Mouse (Mus musculus) forebrain, embryonic 11.5 days (tissue): ENCODE data around the gene Rnase13. TPM values are rescaled to one million over a fixed set of nuclear protein-coding genes. Genes with fewer than 3 reads are reported as not detected.
A peak's percentile ranks its signal among the peaks of the same experiment; 100 is the strongest.

Experiments
- ATAC-seq: fragments of 200-750 bp; cut with Nextera tagmentation; replicated peaks from 2 replicates; pipeline ENCODE4 v1.8.0; 2017; ENCODE audit warnings: moderate TSS enrichment; ENCODE audit not compliant: low FRiP score
- DNase-seq: peaks from one replicate; pipeline ENCODE4 v3.0.0-alpha.2; 2017; ENCODE audit warnings: low spot score
- H3K27ac ChIP-seq: fragments of 300-500 bp; sonication (generic); 2 replicates; pipeline ENCODE4 v1.5.1; 2014; ENCODE audit warnings: low read depth, low read length
- H3K27me3 ChIP-seq: fragments of 300-500 bp; sonication (generic); 2 replicates; pipeline ENCODE4 v1.6.1; 2014; ENCODE audit warnings: mild to moderate bottlenecking, low read length, mixed read lengths; ENCODE audit not compliant: control insufficient read depth, insufficient read depth
- H3K36me3 ChIP-seq: fragments of 300-500 bp; sonication (generic); 2 replicates; pipeline ENCODE4 v1.6.1; 2014; ENCODE audit warnings: mild to moderate bottlenecking, low read length, moderate library complexity, mixed read lengths; ENCODE audit not compliant: control insufficient read depth, insufficient read depth
- H3K4me1 ChIP-seq: fragments of 300-500 bp; sonication (generic); replicated peaks from 2 replicates; pipeline ENCODE4 v1.6.1; 2014; ENCODE audit warnings: low read length, mixed read lengths; ENCODE audit not compliant: control insufficient read depth, insufficient read depth
- H3K4me2 ChIP-seq: fragments of 300-500 bp; sonication (generic); 2 replicates; pipeline ENCODE4 v1.6.1; 2014; ENCODE audit warnings: low read depth, mild to moderate bottlenecking, low read length, moderate library complexity, mixed read lengths; ENCODE audit not compliant: severe bottlenecking
- H3K4me3 ChIP-seq: fragments of 300-500 bp; sonication (generic); 2 replicates; pipeline ENCODE4 v1.5.1; 2014; ENCODE audit warnings: low read depth, low read length
- H3K9ac ChIP-seq: fragments of 300-500 bp; sonication (generic); 2 replicates; pipeline ENCODE4 v1.6.1; 2014; ENCODE audit warnings: low read length
- H3K9me3 ChIP-seq: fragments of 300-500 bp; sonication (generic); 2 replicates; pipeline ENCODE4 v1.6.1; 2016; ENCODE audit warnings: low read length, mixed read lengths; ENCODE audit not compliant: control insufficient read depth
- WGBS: fragments of 180-500 bp; shearing (Covaris S2); extraction: QIAGEN DNeasy Blood & Tissue Kit; methylation state at CpG from one replicate; pipeline ENCODE4 v1.1.7; 2014; 5-methylcytosine and 5-hydroxymethylcytosine counted together
- polyA plus RNA-seq: library from polyadenylated mRNA; unstranded; fragments of >200 nt; fragmentation: Nextera tagmentation; extraction: Ambion mirVana; gene quantifications from 2 replicates; pipeline ENCODE4 v1.2.1, GENCODE M21; 2014

Gene Rnase13
- polyA plus RNA-seq, 1 experiment from 2014 or later = not detected

DNA sequence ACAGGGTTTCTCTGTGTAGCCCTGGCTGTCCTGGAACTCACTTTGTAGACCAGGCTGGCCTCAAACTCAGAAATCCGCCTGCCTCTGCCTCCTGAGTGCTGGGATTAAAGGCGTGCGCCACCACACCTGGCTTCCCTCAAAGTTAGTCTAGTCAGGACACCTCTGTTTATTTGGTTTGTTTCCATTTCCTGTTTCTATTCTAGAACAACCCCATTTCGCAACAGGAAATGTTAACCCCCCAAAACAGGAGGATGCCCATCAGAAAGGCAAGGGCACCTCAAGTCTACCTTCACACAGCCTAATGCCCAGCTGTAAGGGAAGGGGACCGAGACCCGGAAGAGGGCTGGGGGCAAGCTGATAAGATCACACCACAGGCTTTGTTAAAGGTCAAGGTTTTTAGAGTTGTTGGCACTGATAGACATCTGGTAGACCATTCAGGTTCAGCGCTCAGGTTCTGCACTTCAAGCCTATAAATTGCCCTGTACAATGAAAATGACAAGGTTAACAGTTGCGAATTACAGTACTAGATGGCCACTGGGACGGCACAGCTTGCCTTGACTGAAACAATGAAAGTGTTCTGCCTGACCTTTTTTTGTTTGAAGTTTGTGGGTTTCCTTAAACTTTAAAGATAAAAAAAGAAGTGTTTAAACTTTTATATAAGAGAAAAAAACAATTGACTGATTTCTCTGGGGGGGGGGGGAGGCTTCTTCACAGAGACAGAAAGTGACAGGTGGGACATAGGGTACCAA lies 30.2 kb downstream of the Rnase13 start, which contains the start of gene Slc39a2:
Gene Slc39a2, plus strand, starts transcription at position 699 of the 749 bp plus-strand sequence.
- Histone ChIP-seq H3K36me3 (peaks cover 9% of the 10 kb centered on the region), H3K4me3 (no peak within 1 kb of the TSS), H3K27ac (no peak within 1 kb of the TSS), H3K9ac (no peak within 1 kb of the TSS), H3K4me2 (no peak within 1 kb of the TSS), H3K4me1 (no peaks in the 10 kb centered on the region), H3K27me3 (no peaks in the 10 kb centered on the region), H3K9me3 (no peaks in the 10 kb centered on the region)
- no peak for ATAC-seq
- WGBS = 93% methylated on average over 9 of the region's 9 CpGs
- no peak for DNase-seq

DNA sequence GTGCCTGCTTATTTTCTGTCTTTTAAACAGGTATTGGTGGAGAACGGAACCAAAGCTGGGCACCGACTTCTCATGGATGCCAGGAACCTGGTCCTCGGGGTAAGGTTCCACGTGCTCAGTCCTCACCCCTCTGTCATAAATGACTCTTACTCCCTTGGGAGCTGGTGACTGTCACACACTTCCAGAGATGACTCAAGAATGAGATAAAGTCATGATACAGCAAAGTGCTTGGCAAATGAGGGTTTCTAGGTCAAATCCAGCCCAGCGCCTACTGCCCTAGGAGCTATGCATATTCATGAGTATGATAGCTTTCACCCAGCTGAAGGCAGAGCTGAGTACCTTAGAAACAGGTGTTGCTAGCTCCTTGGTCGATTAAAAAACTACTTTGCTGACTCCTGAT lies 32.7 kb downstream of the Rnase13 start:
- Histone ChIP-seq H3K27ac (no peak overlapping the region), H3K4me2 (no peak overlapping the region), H3K27me3 (no peaks in the 10 kb centered on the region), H3K4me3 (no peak overlapping the region), H3K9ac (no peak overlapping the region), H3K4me1 (peaks cover 3% of the 10 kb centered on the region; the same call in 1 of the 2 replicates), H3K9me3 (no peaks in the 10 kb centered on the region), H3K36me3 (peaks cover 9% of the 10 kb centered on the region)
- DNase-seq (no peak), ATAC-seq (no peak)
- 93% methylated on average over 6 of the region's 6 CpGs for WGBS

DNA sequence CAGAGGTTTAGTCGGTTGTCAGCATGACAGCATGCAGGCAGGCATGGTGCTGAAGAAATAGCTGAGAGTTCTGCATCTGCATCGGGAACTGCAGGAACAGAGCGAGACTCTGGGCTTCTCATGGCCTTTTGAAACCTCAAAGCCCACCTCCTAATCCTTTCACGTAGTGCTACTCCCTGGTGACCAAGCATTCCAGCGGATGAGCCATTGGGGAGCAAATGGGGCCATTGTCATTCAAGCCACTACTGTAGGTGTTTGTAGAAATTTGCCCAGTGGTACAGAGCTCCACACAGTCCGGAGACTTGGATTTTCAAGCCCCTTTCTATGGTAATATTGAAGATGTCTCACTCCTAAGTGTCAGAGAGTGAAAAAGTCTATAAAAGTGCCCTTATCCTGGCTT lies 36.5 kb downstream of the Rnase13 start:
- 47% methylated on average over 6 of the region's 6 CpGs for WGBS
- no peak for ATAC-seq
- H3K4me3 ChIP-seq = peak overlapping the region; percentile 65; the same call in 1 of the 2 replicates
- no peaks in the 10 kb centered on the region for H3K9me3 ChIP-seq
- peak overlapping the region; percentile 87; the same call in 1 of the 2 replicates for H3K4me2 ChIP-seq
- H3K9ac ChIP-seq = no peak overlapping the region
- H3K27me3 ChIP-seq = no peaks in the 10 kb centered on the region
- H3K4me1 ChIP-seq = peaks cover 3% of the 10 kb centered on the region; the same call in 1 of the 2 replicates
- H3K27ac ChIP-seq = no peak overlapping the region
- H3K36me3 ChIP-seq = peaks cover 3% of the 10 kb centered on the region; the same call in 1 of the 2 replicates
- no peak for DNase-seq

DNA sequence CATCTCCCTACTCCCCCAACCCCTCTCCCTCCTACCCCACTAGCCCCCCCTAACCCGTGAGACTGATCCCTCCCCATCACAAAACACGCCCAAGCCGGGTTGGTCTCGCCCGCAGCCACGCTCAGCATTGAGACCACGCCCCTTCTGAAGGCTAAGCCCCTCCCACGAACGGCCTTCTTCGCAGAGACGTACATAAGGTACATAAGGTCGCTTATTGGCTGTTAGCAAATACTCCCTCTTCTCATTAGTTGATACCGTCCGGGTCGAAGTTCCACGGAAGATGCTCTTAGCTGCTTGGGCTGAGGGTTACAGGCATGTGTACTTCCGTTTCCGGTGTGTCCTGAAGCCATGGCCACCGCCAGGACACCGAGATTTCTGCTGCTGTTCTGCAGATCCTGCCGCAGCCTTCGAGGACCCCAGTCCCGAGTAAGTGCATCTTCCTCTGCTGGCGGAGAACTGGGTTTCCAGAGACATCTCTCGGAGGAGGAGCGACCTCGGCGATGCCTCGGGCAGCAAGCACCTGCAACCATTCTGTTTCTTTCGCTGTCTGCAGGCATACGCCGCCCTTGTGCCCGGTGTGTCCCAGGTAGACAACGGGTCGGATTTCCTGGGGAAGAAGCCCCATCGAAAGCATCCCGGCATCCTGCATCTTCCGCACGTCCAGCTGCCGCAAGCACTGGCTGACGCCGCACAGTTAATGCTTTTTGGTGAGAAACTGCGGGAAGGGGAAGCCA lies 37.8 kb downstream of the Rnase13 start, which contains the start of gene Mettl17:
Gene Mettl17, plus strand, starts transcription at position 245 of the 734 bp plus-strand sequence.
- Histone ChIP-seq H3K4me3 (peak within 1 kb of the TSS; percentile 65), H3K9ac (peak within 1 kb of the TSS; percentile 72), H3K9me3 (no peaks in the 10 kb centered on the region), H3K36me3 (peaks cover 3% of the 10 kb centered on the region; the same call in 1 of the 2 replicates), H3K4me2 (peak within 1 kb of the TSS; percentile 87), H3K4me1 (peaks cover 3% of the 10 kb centered on the region; the same call in 1 of the 2 replicates), H3K27me3 (no peaks in the 10 kb centered on the region), H3K27ac (peak within 1 kb of the TSS; percentile 71)
- 0% methylated on average over 43 of the region's 43 CpGs for WGBS
- peak; percentile 96 for ATAC-seq
- peak; percentile 97 for DNase-seq

DNA sequence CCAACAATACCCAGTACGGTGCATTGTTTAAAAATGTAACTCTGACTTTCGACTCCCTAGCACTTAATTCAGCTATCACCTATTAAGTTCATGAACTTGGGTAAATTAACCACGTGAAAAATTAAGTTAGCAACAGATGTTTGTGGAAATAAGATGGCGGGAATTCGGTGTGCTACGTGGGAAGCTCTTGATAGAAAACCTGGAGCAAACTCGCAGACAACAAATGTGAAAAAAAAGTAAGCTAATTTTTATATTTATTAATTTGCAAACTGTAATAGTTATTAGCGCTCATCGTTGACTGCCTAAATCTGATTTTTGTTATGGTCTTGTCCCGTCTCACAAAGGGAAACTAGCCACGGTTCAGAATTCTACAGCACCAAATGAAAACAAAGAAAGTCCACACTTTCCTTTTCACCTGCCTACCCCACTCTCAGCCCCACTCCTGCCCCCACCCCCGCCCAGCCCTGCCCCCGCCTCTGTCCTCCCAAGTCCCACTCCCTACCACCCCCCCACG lies 38.5 kb downstream of the Rnase13 start:
- ATAC-seq (peak; percentile 65), DNase-seq (no peak)
- 2% methylated on average over 14 of the region's 14 CpGs for WGBS

DNA sequence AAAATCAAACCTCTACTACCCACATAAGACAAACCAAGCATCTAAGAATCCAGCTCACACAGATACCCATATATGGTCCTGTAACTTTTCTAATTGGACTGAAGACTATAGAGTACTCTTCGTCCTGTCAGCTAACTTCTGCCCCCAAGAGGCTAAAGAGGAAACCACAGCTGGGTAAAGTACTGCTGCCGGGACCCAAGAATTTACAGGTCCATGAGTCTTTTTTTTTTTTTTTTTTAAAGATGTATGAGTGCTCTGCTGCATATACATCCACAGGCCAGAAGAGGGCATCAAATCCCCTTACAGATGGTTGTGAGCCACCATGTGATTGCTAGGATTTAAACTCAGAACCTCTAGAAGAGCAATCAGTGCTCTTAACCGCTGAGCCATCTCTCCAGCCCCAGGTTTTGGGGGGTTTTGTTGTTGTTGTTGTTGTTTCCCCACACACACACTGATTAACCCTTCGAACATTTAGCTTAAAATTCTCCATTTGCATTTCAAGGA lies 39.0 kb downstream of the Rnase13 start:
- Histone ChIP-seq H3K4me2 (peak overlapping the region; percentile 87; the same call in 1 of the 2 replicates), H3K27me3 (no peaks in the 10 kb centered on the region), H3K4me3 (peak overlapping the region; percentile 65), H3K27ac (peak overlapping the region; percentile 64), H3K4me1 (peaks cover 3% of the 10 kb centered on the region; the same call in 1 of the 2 replicates), H3K9ac (peak overlapping the region; percentile 72), H3K36me3 (peaks cover 1% of the 10 kb centered on the region; the same call in 1 of the 2 replicates), H3K9me3 (no peaks in the 10 kb centered on the region)
- peak; percentile 80 for DNase-seq
- ATAC-seq = peak; percentile 59
- 0% methylated on average over 4 of the region's 4 CpGs for WGBS

More for the DNA sequence above, 38.5 kb downstream of the Rnase13 start:
- Histone ChIP-seq H3K9ac (peak overlapping the region; percentile 72), H3K9me3 (no peaks in the 10 kb centered on the region), H3K4me1 (peaks cover 3% of the 10 kb centered on the region; the same call in 1 of the 2 replicates), H3K27me3 (no peaks in the 10 kb centered on the region), H3K4me2 (peak overlapping the region; percentile 87), H3K27ac (peak overlapping the region; percentile 64), H3K4me3 (peak overlapping the region; percentile 65), H3K36me3 (peaks cover 3% of the 10 kb centered on the region; the same call in 1 of the 2 replicates)

DNA sequence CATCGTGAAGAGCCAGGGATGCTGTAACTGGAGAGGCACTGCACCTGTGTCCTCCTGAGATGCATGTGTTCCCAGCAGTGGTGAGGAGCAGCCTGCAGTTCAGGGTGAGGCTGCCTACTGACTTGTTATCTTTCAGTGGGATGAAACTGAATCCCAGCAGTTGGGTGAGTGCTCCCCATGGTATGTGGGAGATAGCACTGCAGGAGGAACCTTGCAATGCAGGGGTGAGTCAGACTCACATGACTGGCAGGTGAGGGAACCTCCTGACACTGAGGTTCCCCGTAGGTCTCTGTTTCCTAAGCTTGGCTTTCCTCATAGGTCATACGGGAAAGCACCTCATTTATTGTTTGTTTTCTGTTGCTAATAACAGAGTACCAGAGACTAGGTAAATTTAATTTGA lies 45.1 kb downstream of the Rnase13 start:
- DNase-seq (no peak), ATAC-seq (no peak)
- Histone ChIP-seq H3K9ac (no peak overlapping the region), H3K36me3 (no peaks in the 10 kb centered on the region), H3K4me1 (no peaks in the 10 kb centered on the region), H3K4me3 (no peak overlapping the region), H3K27ac (no peak overlapping the region), H3K9me3 (no peaks in the 10 kb centered on the region), H3K27me3 (no peaks in the 10 kb centered on the region), H3K4me2 (no peak overlapping the region)
- 86% methylated on average over 3 of the region's 3 CpGs for WGBS

DNA sequence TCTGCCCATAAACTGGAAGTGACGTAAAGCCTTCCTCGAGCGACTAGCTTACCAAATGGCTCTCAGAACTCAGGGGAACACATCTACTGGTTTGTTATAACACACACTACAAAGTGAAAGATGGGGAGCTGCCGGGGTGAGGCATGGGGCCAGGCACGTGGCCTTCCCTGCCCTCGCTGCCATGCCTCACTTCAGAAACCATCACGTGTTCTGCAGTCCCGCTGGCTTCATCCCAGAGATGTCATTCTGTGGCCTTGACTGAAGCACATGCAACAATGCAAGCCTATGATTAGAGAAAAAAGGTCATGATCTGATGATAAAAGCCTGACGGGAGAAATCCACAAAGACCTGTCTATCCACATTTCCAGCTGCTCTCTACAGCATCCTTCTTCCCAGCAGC lies 50.8 kb downstream of the Rnase13 start:
- DNase-seq = no peak
- WGBS = 85% methylated on average over 9 of the region's 9 CpGs
- H3K4me1 ChIP-seq = no peaks in the 10 kb centered on the region
- H3K27ac ChIP-seq = no peak overlapping the region
- no peaks in the 10 kb centered on the region for H3K27me3 ChIP-seq
- H3K36me3 ChIP-seq = no peaks in the 10 kb centered on the region
- H3K4me3 ChIP-seq = no peak overlapping the region
- no peak overlapping the region for H3K4me2 ChIP-seq
- H3K9me3 ChIP-seq = no peaks in the 10 kb centered on the region
- no peak for ATAC-seq
- H3K9ac ChIP-seq = no peak overlapping the region
